Mouse (Mus musculus) heart, embryonic 11.5 days (tissue): ENCODE measurements around the gene Csrp3. TPM values are rescaled to one million over a fixed set of nuclear protein-coding genes. Genes with fewer than 3 reads are reported as not detected.

Source experiments
- ATAC-seq: fragments of 200-750 bp; cut with Nextera tagmentation; replicated peaks from 2 replicates; pipeline ENCODE4 v1.8.0; 2017; ENCODE audit warnings: moderate library complexity; ENCODE audit not compliant: insufficient number of reproducible peaks, low FRiP score, low TSS enrichment
- H3K27ac ChIP-seq: fragments of 300-500 bp; sonication (generic); 2 replicates; pipeline ENCODE4 v1.5.1; 2014; ENCODE audit warnings: mild to moderate bottlenecking, low read depth, low read length
- H3K27me3 ChIP-seq: fragments of 300-500 bp; sonication (generic); 2 replicates; pipeline ENCODE4 v1.6.1; 2014; ENCODE audit warnings: mild to moderate bottlenecking, low read length, mixed read lengths; ENCODE audit not compliant: control insufficient read depth, insufficient read depth
- H3K36me3 ChIP-seq: fragments of 300-500 bp; sonication (generic); 2 replicates; pipeline ENCODE4 v1.6.1; 2014; ENCODE audit warnings: mild to moderate bottlenecking, low read length, moderate library complexity, mixed read lengths; ENCODE audit not compliant: control insufficient read depth, insufficient read depth
- H3K4me1 ChIP-seq: fragments of 300-500 bp; sonication (generic); 2 replicates; pipeline ENCODE4 v1.6.1; 2014; ENCODE audit warnings: low read length; ENCODE audit not compliant: control insufficient read depth, insufficient read depth
- H3K4me2 ChIP-seq: fragments of 300-500 bp; sonication (generic); 2 replicates; pipeline ENCODE4 v1.6.1; 2014; ENCODE audit warnings: mild to moderate bottlenecking, moderate library complexity
- H3K4me3 ChIP-seq: fragments of 300-500 bp; sonication (generic); 2 replicates; pipeline ENCODE4 v1.5.1; 2014; ENCODE audit warnings: low read depth, low read length
- H3K9ac ChIP-seq: fragments of 300-500 bp; sonication (generic); 2 replicates; pipeline ENCODE4 v1.6.1; 2014; ENCODE audit warnings: mild to moderate bottlenecking, low read depth, low read length, moderate library complexity
- H3K9me3 ChIP-seq: fragments of 300-500 bp; sonication (generic); replicated peaks from 2 replicates; pipeline ENCODE4 v1.6.1; 2016; ENCODE audit warnings: low read length; ENCODE audit not compliant: control insufficient read depth
- WGBS: fragments of 180-500 bp; shearing (Covaris S2); extraction: QIAGEN DNeasy Blood & Tissue Kit; methylation state at CpG from one replicate; pipeline ENCODE4 v1.1.7; 2014; ENCODE audit not compliant: insufficient replicate concordance; 5-methylcytosine and 5-hydroxymethylcytosine counted together
- polyA plus RNA-seq: library from polyadenylated mRNA; unstranded; fragments of >200 nt; fragmentation: Nextera tagmentation; extraction: Ambion mirVana; gene quantifications from 2 replicates; pipeline ENCODE4 v1.2.1, GENCODE M21; 2014

Csrp3 gene
- polyA plus RNA-seq, 1 experiment from 2014 or later, result 1,436 TPM

DNA sequence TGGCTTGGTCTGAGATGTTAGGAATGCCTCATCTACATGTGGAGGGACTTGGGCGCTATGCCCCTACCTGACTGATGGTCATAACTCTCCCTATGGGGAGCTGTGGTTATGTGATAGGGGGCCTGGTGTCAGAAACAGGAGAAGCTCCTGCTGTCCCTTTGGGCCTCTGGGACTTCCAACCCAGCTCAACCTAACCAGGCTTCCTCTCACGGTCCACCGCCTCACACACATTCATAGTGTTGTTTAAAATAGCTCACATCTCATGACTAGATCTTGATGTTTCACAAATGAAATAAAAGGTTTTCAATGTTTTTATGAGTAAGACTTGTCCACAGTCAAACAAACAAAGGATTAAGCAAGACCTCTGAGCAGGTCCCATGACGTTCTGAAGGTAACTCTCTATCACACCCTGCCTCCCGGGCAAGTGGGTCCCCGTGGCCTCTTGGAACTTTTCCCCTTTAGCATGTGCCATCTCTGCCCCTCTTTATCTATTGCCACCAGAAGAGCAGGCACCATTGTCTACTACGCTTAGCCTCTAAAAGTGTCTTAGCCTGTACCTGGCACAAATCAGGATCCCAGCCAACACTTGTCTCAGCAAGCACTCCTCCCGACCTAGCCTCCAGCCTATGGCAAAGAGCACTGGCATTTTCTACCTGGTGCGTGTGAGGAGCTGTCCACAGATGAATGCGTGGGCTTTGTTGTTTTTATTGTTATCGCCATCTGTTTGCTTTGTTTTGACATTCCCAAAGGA is 62.9 kb downstream of the Csrp3 start:
- Histone ChIP-seq H3K27me3 (no peaks in the 10 kb centered on the region), H3K4me1 (peaks cover 3% of the 10 kb centered on the region; the same call in 1 of the 2 replicates), H3K27ac (no peak overlapping the region), H3K4me2 (no peak overlapping the region), H3K36me3 (no peaks in the 10 kb centered on the region), H3K9me3 (no peaks in the 10 kb centered on the region), H3K9ac (no peak overlapping the region), H3K4me3 (no peak overlapping the region)
- no peak for ATAC-seq
- 77% methylated on average over 11 of the region's 11 CpGs for WGBS

DNA sequence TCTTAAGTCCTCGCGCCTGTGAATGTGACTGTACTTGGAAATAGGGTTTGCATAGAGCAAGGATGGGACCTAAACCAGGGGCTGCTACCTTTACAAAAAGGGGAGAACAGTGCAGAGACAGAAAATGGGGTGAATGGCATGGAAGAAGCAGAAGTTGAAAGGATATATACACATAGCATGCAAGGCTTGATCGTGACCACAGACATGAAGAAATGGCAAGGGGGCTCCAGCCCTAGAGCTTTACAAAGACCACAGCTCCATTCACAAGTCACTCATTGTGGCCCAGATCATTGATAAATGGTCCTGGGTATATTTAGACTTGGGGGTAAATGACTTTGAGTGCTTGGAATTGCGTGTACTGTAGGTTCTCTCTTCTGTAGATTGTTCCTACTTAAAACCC is 65.4 kb downstream of the Csrp3 start:
- Histone ChIP-seq H3K27ac (no peak overlapping the region), H3K4me1 (no peaks in the 10 kb centered on the region), H3K9ac (no peak overlapping the region), H3K27me3 (no peaks in the 10 kb centered on the region), H3K36me3 (no peaks in the 10 kb centered on the region), H3K4me2 (no peak overlapping the region), H3K4me3 (no peak overlapping the region), H3K9me3 (no peaks in the 10 kb centered on the region)
- no peak for ATAC-seq
- 77% methylated on average over 4 of the region's 4 CpGs for WGBS

Other genes with a start within 250 kb of the Csrp3 start
- gene Mrgprb3, start 204.2 kb downstream of the Csrp3 start, polyA plus RNA-seq, result not detected in 2 replicates
- gene Zdhhc13, start 59.0 kb downstream of the Csrp3 start, polyA plus RNA-seq, result 36.1 and 41.8 TPM in 2 replicates
- gene E2f8, start 33.6 kb upstream of the Csrp3 start, polyA plus RNA-seq, result 20.7 and 22.7 TPM in 2 replicates
- 22.4 and 32.2 TPM in 2 replicates for gene Nav2, start 60.7 kb upstream of the Csrp3 start, polyA plus RNA-seq